Mouse (Mus musculus) telencephalon, adult 2 months (tissue): ENCODE measurements around the gene D930048N14Rik.
A peak's percentile ranks its signal among the peaks of the same experiment; 100 is the strongest.
"Not testable (repeated sequence)": the region's sequence is repeated elsewhere in the genome, so short reads cannot be mapped to it uniquely, and the experiment has no call there.

Experiments used
- DNase-seq: peaks from one replicate; pipeline ENCODE4 v3.0.0-alpha.2; 2011; ENCODE audit warnings: low read depth, low spot score

The D930048N14Rik gene

DNA sequence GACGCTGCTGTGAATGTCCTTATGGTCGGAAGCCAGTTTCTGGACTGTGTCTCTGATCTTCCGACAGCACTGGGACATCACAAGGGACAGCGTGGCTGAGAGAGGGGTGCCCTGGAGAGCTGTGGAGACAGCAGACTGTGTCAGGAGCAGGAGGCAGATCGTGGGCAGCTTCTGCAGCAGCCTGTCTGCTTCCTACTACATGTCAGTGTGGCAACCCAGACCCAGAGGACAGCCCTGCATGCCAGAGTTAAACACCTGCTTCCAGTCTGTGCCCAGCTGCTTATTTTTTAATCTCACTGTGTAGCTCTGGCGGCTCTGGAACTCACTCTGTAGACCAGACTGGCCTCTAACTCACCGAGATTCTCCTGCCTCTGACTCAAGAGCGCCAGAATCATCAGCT, 22.8 kb upstream of the D930048N14Rik start:
- no peak for DNase-seq

DNA sequence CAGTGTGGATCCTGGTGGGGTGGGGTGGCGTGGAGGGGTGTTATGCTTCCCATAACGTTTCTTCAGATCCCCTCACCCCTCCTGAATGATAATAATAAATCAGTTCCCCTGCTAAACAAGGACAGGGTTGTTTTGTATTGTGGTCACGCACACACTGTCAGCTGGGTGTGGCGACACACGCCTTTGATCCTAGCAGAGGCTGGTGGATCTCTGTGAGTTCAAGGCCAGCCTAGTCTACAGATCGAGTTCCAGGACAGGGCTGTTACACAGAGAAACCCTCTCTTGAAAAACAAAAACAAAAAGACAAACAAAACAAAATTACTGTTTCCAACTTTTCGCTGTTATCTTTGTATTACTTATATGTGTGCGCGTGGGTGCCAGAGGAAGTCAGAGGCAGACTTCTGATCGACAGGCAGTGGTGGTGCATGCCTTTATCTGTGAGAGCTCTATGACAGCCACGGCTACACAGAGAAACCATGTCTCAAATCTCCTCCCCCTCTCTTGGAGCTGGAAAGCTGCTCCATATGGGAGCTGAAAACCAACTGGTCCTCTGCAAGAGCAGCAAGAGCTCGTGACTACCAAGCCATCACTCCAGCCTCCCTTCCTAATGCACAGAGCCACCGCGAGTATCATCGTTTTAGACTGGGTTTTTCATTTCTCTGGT, 21.0 kb upstream of the D930048N14Rik start:
- DNase-seq = no peak

DNA sequence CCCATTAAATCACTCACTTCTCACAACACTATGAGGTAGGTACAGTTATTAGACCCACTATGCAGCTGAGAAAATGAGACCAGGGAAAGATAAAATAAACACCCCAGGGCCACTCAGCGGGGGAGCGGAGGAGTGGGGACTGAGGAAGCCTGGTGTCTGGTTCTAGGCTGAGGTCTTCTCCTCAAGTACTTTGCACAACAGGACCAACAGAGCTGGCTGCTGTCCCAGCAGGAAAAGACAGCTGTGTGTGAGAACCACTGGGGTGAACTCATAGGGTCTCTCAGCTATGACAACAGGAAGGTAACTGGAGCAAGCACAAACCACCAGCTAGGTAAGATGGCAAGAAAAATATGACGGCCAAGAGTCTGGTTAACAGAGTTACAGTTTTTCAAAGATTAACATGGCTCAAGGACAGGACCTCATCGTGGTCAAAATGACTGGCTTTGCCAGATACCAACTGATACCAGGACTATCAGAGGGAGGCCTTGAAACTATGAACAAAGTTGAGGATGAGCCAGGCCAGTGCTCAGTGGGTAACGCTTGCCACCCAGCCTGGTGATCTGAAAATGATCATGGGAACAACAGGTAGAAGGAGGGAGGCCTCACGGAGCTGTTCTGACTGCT, 18.5 kb upstream of the D930048N14Rik start:
- no peak for DNase-seq

GRCm38 (mm10) chr11:51633200-51633599, 17.6 kb upstream of the D930048N14Rik start:
- not testable (repeated sequence) for DNase-seq

GRCm38 (mm10) chr11:51633721-51634120, 17.0 kb upstream of the D930048N14Rik start:
- DNase-seq = no peak

- DNase-seq = no peak
These were observed 15.6 kb upstream of the D930048N14Rik start for GRCm38 (mm10) chr11:51635127-51635524.

DNA sequence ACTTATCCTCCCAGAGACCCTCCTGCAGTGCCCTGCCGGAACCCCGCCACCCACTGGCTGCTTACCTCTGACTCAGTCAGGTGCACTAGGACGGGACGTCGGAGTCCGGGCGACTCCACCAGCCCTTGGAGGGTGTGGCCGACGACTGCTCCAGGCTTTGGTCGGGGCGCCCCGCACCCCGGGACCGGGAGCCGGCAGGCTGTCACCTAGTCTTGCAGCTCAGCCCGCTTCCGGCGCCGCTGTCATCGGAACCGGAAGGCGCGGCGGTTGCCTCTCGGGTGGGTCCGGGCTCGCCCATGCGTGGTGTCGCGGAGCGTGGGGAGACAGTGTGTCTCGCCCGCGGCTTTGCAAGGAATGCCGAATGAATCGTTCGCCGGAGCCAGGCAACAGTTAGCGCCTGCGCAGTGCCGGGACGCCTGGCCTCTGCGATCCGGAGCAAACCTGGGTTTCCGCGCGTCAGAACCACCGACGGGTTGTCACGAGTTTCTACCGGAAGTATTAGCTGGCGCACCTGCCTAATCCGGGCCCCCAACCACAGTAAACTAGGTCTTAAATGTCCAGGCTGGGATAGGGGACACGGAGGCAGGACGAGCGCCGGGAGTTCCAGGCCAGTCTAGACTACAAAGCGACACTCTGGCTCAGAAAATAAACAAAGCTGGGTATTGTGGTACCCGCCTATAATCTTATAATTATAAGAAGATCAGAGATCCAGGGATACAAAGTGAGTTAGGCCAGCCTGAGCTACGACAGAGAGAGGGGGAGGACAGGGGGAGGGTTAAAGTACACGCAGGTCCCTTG, 15.0 kb upstream of the D930048N14Rik start, which contains the start of gene Rmnd5b:
Rmnd5b (minus strand) TSS at position 372 of the 798 bp plus-strand sequence.
- DNase-seq = peak; percentile 91

DNA sequence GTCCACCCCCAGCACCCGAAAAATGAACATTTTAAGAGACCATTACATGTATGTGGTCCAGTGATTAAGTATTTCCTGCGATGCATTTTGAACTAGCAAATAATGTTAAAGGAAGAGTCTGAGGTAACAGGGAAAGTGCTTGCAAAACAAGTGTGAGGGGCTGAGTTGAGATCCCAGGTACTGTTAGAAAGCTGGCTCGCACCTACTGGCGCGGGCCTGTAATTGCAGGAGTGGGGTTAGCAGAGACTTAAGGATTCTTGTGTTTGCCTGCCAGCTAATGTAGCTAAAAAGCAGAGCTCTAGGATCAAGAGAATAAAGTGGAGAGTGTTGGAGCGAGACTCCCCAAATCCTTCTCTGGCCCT, 14.4 kb upstream of the D930048N14Rik start:
- DNase-seq = peak; percentile 65

DNA sequence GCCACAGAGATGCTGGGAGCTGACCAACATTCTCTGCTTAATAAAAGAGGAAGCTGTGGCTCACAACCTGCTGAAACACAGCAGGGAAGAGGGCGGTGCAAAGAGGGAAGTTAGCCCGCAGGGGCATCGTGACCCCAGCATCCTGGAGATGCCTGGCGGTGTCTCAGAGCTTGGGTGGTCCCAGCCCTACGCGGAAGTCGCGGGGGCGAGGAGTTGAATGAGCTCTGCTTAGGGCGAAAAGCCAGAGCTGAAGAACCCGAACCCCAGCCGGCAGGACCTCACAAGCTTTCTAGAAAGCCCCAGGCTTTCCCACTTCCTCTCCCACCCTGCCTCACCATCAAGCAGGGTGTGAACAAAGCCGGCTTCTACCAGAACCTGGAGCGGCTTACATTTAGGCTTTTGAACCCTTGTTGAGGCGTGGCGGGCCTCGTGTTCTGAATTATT, 12.8 kb upstream of the D930048N14Rik start:
- DNase-seq = no peak

- no peak for DNase-seq
These were observed 12.3 kb upstream of the D930048N14Rik start for GRCm38 (mm10) chr11:51638497-51638896.

DNA sequence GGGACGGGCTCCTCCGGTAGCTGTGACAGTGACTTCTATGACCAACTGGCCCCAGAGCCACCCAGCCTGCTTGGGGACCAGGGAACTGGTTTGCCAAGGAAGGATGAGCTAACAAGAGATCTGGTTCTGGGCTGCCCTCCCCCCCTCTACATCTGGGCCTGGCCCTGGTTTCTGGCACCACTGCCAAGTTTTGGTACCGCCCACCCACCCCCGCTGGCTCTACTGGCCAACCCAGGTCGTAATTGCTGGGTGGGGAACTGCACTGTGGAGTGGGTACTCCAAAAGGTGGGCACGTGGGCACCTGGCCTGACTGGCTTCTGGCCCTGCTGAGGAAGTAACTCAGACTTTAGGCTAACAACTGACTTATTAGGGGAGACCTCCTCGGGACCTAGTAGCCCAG, 10.0 kb upstream of the D930048N14Rik start:
- DNase-seq = no peak

DNA sequence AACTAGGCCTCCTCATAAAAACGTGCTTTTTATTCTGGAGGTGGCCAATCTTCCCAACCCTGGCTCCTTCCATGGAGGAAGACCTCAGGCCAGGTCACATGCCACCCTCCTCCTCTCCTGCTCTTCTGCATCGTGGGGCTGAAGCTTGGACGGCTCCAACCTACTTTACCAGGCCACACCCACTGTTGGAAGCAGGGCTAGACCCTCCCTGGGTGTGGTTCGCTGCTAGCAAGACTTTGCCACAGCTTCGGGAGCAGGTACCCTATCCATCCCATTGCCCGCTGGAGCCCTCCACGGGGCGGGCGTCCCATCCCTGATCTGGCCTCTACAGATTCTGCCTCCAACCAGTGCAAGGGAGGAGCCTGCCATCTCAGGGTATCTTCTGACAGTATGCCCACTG, 7.6 kb upstream of the D930048N14Rik start:
- no peak for DNase-seq

DNA sequence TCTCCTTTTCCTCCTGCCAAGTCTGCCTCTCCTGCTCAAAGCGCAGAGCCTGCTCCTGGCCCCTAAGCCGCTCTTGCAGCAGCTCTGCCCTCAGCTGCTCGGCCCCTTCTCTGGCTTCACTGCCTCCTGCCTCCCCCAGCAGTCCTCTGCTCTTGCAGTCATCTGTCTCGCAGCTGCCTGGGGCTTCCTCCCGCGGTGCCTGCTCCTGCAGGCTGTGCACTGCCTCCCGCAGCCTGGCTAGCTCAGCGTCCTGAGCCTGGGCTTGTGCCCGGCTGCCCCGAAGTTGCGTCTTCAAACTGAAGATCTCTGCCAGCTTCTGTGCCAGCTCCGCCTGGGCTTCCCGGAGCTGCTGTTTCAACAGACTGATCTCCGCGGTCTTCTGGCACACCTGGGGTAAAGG, 7.0 kb upstream of the D930048N14Rik start:
- DNase-seq = no peak

- no peak for DNase-seq
These were observed 6.5 kb upstream of the D930048N14Rik start for GRCm38 (mm10) chr11:51644217-51644616.

GRCm38 (mm10) chr11:51645293-51645692, 5.5 kb upstream of the D930048N14Rik start:
- no peak for DNase-seq

DNA sequence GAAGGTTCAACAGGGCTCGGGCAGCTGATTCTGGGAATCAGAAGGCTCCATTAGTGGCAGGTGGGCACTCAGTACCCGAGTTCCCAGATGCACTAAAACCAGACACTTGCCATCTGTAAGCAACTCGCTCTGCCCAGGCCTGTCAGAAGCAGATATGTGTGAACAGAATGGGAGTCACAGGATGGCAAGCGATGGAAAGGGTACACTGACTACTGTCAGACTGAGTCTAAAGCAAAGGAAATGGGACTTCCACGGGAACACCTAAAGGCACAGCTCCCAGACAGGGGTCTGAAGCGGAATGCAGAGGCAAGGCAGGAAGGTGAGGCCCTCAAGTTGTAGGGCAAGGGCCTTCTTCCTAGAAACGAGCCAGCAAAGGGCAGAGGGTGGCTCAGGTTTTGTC, 4.5 kb upstream of the D930048N14Rik start:
- DNase-seq = no peak

DNA sequence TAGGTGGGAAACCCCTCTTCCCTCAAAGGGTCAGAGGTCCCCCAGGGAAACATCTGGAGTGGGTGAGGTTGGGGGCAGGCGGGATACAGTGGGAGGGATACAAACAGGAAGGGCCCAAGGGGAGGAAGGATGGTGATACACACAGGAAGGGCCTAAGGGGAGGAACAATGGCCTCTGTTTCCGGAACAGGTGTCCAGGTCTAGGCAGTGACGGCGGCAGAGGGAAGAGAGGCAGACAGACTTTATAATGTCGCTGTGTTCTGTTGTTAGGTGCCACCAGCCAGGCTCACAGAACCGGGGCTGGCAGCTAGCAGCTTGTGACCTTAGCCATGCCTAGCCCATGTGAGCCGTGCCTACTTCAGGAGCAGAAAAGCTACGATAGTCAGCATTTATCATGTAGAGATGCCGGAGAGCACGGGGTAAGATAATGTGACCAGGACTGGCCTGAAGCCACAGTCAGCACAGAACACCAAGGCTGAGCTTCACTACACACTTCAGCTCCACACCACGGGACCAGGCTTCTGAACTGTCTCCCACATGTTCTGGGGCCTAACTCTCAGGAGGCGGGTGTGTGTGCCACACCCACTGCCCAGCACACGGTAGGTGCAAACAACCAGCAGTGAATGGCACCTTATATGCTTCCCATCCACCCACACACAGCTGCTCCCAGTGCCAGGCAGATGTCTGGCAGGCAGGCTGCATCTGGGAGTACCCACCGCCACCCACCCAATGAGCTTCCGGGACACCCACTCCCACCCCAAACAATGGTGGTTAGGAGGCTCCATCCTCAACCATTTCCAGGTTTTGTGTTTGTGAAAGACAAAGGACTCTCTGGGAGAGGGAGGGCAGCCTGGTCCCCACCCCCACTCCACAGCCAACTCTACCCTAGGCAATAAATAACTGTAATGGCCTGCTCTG, 3.7 kb upstream of the D930048N14Rik start:
- DNase-seq = no peak

GRCm38 (mm10) chr11:51648566-51648965, 2.2 kb upstream of the D930048N14Rik start:
- no peak for DNase-seq

- no peak for DNase-seq
These were observed 1.5 kb upstream of the D930048N14Rik start for GRCm38 (mm10) chr11:51649111-51649888.

DNA sequence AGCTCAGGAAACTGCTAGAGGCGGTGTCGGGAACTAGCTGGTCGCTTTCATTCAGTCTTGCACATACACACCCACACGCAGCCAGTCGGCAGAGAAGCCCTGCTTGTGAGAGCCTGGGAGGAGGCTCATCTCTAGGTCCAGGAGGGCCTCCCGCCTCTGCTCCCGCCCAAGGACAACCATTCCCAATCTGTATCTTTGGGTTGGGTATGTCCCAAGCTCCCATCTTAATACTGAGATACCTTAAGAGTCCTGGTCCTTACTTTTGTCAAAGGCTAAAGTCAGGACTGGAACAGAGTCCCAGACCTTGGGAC, 910 bp upstream of the D930048N14Rik start:
- DNase-seq = no peak

DNA sequence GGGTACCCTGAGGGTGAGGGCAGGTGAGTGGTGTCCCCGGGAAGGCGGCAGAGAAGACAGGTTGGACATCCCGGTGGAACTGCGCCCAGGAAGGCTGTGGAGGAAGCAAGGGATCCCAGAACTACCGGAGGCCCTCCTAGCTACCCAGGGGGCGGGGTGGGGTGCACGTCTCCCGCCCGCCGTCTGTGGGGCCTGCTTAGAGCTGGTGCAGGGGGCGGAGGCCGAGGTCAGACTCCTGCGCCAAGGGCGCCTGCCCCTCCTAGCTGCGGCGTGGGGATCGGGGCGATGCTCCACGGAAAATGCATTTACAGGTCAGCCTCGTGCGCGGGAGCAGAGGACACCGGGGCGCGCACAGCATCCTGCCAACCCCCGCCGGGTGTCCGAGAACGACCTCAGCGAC, 493 bp upstream of the D930048N14Rik start:
- DNase-seq = no peak
